Mouse (Mus musculus) hindbrain, embryonic 10.5 days (tissue): ENCODE results near the gene Rbpms2. TPM values are rescaled to one million over a fixed set of nuclear protein-coding genes. Genes with fewer than 3 reads are reported as not detected.

Experiments
- DNase-seq: peaks from one replicate; pipeline ENCODE4 v3.0.0-alpha.2; 2017; ENCODE audit warnings: low spot score
- H3K27ac ChIP-seq: fragments of 300-500 bp; sonication (generic); 2 replicates; pipeline ENCODE4 v1.5.1; 2016; ENCODE audit warnings: mild to moderate bottlenecking, moderate library complexity
- H3K27me3 ChIP-seq: fragments of 300-500 bp; sonication (generic); 2 replicates; pipeline ENCODE4 v1.6.1; 2016; ENCODE audit warnings: mild to moderate bottlenecking; ENCODE audit not compliant: poor library complexity, insufficient read depth, severe bottlenecking
- H3K36me3 ChIP-seq: fragments of 300-500 bp; sonication (generic); 2 replicates; pipeline ENCODE4 v1.6.1; 2016; ENCODE audit warnings: mild to moderate bottlenecking, moderate library complexity
- H3K4me1 ChIP-seq: fragments of 300-500 bp; sonication (generic); replicated peaks from 2 replicates; pipeline ENCODE4 v1.6.1; 2016; ENCODE audit warnings: mild to moderate bottlenecking
- H3K4me3 ChIP-seq: fragments of 300-500 bp; sonication (generic); 2 replicates; pipeline ENCODE4 v1.5.1; 2016; ENCODE audit warnings: mild to moderate bottlenecking, moderate library complexity
- H3K9me3 ChIP-seq: fragments of 300-500 bp; sonication (generic); 2 replicates; pipeline ENCODE4 v1.6.1; 2016; ENCODE audit warnings: mild to moderate bottlenecking, moderate library complexity
- WGBS: fragments of 180-500 bp; shearing (Covaris S2); methylation state at CpG from one replicate; pipeline ENCODE4 v1.1.7; 2016; 5-methylcytosine and 5-hydroxymethylcytosine counted together
- polyA plus RNA-seq: library from polyadenylated mRNA; unstranded; fragments of >200 nt; fragmentation: Nextera tagmentation; extraction: Ambion mirVana; gene quantifications from 2 replicates; pipeline ENCODE4 v1.2.1, GENCODE M21; 2016

Rbpms2 gene
- 28.4 and 32.5 TPM in 2 replicates for polyA plus RNA-seq

DNA sequence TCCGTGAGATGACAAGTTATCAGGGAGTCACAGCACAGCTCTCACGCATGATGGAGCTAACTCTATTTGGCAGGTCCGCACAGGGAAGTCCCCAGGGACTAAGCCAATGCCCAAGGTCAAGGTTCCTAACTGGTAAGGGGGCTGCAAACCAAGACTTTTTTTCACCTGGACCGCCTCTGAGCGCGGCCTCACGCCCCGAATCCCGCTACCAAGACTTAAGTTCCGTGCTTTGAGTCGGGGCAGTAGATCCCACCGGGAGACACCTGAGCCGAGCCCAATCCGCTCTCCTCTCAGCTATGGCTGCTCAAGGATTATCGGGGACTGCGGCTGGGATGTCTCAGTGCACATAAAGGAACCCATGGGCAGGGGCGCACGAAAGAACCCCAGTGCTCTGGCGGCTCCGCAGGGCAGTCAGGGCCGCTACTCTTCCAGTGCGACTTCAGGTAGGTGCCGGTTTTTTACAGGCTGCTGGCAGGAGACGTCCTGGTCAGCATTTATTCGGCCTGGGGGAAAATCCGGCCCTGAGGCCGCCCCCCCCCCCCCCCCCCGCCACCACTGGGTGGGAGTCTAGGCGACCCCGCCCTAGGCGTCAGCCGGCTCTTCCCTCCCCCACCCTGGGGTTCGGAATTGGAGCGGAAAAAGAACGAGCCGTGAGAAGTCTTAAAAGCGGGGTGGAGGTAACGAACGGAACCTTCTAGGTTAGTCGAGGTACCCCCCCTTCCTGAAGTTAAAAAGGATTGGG lies at the start of gene Rbpms2:
TSS of gene Rbpms2 (plus strand) at position 624 of the 742 bp plus-strand sequence.
- Histone ChIP-seq H3K36me3 (no peaks in the 10 kb centered on the region), H3K9me3 (no peaks in the 10 kb centered on the region), H3K27ac (peak within 1 kb of the TSS; percentile 90), H3K27me3 (peaks cover 74% of the 10 kb centered on the region), H3K4me1 (peaks cover 41% of the 10 kb centered on the region), H3K4me3 (peak within 1 kb of the TSS; percentile 78)
- WGBS: 1% methylated on average over 40 of the region's 40 CpGs
- DNase-seq: peak; percentile 36

DNA sequence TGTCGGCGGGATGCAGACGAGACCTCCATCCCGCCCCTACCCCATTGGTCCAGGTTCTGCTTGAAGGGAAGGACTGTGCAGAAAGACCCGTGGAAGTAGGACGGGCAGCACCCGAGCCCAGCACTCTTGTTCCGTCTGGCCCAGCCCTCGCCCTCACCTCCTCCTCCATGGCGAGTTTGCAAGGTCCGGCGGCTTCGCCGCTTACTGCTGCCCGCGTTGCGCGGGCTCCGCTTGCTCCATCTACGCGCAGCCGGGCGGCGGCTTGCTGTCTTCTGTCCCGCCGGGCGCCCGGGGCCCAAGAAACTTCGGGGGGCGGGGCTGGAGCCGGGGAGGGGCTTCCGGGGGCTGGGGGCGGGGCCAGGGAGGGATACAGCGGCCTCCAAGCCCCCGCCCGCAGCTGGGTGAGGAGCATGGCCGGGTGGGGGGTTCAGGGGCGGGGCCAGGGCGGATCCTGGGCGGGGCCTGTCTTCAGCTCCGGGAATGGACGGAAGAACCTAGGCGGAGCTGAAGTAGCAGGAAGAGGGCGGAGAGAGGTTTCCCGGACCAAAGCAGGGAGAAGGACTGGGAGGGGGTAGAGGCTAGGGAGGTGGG lies 49.6 kb upstream of the Rbpms2 start, which contains the start of gene Plekho2:
TSS of gene Plekho2 (minus strand) at position 260 of the 591 bp plus-strand sequence.
- Histone ChIP-seq H3K27ac (peak within 1 kb of the TSS; percentile 91), H3K27me3 (no peaks in the 10 kb centered on the region), H3K4me1 (peaks cover 55% of the 10 kb centered on the region), H3K4me3 (peak within 1 kb of the TSS; percentile 70), H3K36me3 (no peaks in the 10 kb centered on the region), H3K9me3 (no peaks in the 10 kb centered on the region)
- peak; percentile 100 for DNase-seq
- WGBS: under 1% methylated on average over 44 of the region's 45 CpGs

DNA sequence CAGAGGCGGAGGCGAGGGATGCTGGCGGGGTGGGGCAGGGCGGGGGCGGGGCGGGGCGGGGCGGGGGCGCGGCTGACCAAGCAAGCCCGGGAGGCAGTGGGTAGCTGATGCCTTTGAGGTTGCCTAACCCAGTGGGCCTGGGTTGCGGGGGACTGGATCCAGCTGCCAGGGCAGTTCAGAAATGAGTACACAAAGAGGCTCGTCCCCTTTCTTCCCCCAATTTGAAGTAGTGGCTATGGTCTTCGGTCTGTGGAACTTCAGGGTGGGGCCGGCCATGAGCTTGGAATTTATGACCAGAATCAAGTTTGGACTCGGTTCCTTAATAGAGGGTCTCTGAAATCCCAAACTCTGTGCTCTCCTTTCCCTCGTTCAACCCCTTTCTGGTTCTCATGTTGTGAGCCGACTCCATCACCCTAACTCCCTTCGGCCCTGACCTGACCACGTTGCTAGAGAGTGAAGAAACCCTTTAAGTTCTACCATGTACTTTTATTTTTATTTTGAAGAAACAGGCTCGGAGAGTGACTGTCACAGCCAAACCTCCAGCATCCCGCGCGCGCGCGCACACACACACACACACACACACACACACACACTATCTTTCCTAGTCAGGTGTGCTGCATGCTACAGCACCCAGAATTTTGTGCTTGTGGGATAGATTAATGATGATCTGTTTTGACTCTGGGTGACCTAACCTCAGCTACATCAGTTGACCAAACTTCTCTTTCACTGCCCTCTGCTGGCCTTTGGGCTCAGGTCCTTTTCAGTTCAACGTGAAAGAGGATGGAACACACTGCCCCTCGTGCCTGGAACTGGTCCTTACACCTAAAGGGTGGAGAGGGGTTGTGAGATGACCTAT lies 48.8 kb upstream of the Rbpms2 start:
- WGBS: 9% methylated on average over 22 of the region's 29 CpGs
- DNase-seq: peak; percentile 85
- peak overlapping the region; percentile 70 for H3K4me3 ChIP-seq
- H3K27ac ChIP-seq: peak overlapping the region; percentile 91
- H3K27me3 ChIP-seq: no peaks in the 10 kb centered on the region
- no peaks in the 10 kb centered on the region for H3K9me3 ChIP-seq
- H3K36me3 ChIP-seq: no peaks in the 10 kb centered on the region
- peaks cover 48% of the 10 kb centered on the region for H3K4me1 ChIP-seq

DNA sequence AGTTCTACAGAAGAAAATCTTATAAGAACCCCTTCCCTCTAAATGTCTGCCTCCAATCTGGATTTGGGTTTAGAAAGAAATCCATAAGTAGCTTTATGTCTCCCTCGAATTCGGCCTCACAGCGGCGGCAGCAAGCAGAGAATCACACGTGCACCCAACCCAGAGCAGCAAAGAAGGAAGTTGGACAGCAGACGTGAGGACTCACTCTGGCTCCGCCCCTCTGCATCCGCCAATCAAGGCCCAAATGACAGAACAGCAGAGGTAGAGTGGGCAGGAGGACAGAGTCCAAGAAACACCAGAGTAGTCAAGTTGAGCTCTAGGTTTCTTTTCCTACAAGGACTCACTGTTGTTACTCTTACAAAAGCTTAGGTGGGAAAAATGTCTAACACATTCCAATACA lies 46.4 kb upstream of the Rbpms2 start:
- Histone ChIP-seq H3K9me3 (no peaks in the 10 kb centered on the region), H3K27me3 (no peaks in the 10 kb centered on the region), H3K4me3 (no peak overlapping the region), H3K27ac (no peak overlapping the region), H3K4me1 (peaks cover 41% of the 10 kb centered on the region), H3K36me3 (no peaks in the 10 kb centered on the region)
- DNase-seq: no peak
- 31% methylated on average over 8 of the region's 8 CpGs for WGBS

DNA sequence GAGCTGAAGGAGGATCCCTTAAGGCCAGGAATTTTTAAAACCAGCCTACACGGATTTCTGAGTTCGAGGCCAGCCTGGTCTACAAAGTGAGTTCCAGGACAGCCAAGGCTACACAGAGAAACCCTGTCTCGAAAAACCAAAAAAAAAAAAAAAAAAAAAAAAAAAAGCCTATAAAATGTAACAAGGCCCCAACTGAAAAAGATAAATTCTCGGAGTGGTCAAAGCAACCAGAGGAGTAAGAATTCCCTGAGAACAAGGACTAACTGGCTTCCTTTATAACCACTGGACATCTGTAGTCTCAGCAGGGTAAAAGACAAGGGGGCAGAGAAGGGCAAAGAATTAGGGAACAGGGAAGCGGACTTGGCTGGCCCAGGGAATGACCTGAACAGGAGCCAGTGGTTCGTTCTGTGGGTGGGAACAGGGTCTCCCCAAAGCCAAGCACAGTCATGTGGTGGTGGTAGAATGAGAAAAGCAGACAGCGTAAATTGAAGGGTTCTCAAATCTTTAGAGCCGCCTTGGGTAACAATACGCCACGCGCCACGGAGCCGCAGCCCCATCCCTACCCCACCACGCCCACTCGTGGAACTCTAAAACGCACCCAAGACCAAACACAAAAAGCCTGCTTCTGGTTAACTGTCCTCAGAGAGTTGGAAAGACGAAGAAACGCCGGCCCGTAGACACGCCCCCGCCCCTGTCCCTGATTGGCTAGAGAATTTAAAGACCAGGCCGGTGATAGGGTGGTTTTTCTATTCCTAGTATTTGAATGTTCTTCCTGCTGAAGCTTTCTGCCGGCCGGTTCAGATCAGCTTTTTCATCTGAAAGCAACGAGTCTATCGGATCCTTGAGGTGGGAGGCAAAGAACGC lies 42.8 kb upstream of the Rbpms2 start, which contains the start of gene Pif1:
TSS of gene Pif1 (plus strand) at position 755 of the 864 bp plus-strand sequence.
- H3K4me1 ChIP-seq: peaks cover 37% of the 10 kb centered on the region
- peak within 1 kb of the TSS; percentile 84 for H3K4me3 ChIP-seq
- peak within 1 kb of the TSS; percentile 91 for H3K27ac ChIP-seq
- no peaks in the 10 kb centered on the region for H3K27me3 ChIP-seq
- 10% methylated on average over 28 of the region's 28 CpGs for WGBS
- DNase-seq: peak; percentile 91
- no peaks in the 10 kb centered on the region for H3K9me3 ChIP-seq
- H3K36me3 ChIP-seq: peaks cover 27% of the 10 kb centered on the region

DNA sequence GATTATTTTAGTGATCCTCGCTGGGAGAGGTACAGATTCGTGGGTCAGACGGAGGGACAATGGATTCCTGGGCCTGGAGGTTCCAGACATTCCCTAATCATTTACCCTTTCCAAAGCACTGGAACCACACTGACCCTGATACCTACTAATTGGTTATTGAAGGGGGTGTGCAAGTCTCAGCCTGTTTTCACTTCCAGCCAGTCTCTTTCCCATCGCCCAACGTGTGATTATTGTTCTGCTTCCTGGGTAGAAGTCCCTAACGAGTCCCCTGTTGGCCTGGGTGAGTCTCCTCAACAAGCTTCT lies 42.2 kb upstream of the Rbpms2 start:
- H3K4me3 ChIP-seq: peak overlapping the region; percentile 84
- 0% methylated on average over 6 of the region's 6 CpGs for WGBS
- H3K9me3 ChIP-seq: no peaks in the 10 kb centered on the region
- H3K36me3 ChIP-seq: peaks cover 33% of the 10 kb centered on the region
- H3K4me1 ChIP-seq: peaks cover 37% of the 10 kb centered on the region
- peak overlapping the region; percentile 91 for H3K27ac ChIP-seq
- no peak for DNase-seq
- H3K27me3 ChIP-seq: no peaks in the 10 kb centered on the region

DNA sequence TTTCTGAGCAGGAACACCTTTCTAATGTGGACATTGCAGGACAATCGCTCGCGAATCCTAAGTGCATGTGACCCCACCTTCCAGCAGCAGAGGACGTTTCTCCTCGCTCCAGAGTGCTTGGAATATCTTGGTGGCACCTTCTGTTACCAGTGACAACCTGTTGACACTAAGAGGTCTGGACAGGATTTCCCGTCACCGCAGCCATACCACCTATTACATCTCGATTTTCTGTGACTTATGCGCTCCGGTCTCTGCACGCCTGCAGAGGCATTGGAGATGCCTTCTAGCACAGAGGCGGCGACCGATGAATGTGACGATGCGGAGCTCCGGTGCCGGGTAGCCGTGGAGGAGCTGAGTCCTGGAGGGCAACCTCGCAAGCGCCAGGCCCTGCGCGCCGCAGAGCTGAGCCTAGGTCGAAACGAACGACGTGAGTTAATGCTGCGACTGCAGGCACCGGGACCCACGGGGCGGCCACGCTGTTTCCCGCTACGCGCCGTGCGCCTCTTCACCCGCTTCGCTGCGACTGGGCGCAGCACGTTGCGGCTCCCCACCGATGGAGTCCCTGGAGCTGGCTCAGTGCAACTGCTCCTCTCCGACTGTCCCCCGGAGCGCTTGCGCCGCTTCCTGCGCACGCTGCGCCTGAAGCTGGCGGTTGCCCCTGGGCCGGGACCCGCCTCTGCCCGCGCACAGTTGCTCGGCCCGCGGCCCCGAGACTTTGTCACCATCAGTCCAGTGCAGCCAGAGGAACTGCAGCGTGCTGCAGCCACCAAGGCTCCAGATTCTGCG lies 41.7 kb upstream of the Rbpms2 start:
- H3K27ac ChIP-seq: peak overlapping the region; percentile 91
- no peaks in the 10 kb centered on the region for H3K9me3 ChIP-seq
- DNase-seq: peak; percentile 59
- peaks cover 38% of the 10 kb centered on the region for H3K36me3 ChIP-seq
- under 1% methylated on average over 64 of the region's 64 CpGs for WGBS
- H3K4me3 ChIP-seq: peak overlapping the region; percentile 84
- peaks cover 37% of the 10 kb centered on the region for H3K4me1 ChIP-seq
- H3K27me3 ChIP-seq: no peaks in the 10 kb centered on the region

DNA sequence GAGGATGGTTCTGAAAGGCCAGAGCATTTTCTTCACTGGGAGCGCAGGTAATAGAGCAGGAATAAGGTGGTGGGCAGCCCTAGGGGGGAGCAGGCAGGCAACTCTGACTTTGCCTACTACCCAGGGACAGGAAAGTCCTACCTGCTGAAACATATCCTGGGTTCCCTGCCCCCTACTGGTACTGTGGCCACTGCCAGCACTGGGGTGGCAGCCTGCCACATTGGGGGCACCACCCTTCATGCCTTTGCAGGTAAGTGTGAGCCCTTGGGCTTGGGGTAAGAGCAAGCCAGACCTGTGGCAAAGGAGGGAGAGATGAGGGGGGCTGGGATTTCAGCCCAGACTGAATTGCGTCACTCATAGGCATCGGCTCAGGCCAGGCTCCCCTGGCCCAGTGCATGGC lies 40.4 kb upstream of the Rbpms2 start:
- DNase-seq: no peak
- Histone ChIP-seq H3K4me1 (peaks cover 33% of the 10 kb centered on the region), H3K4me3 (peak overlapping the region; percentile 84), H3K36me3 (peaks cover 52% of the 10 kb centered on the region), H3K27me3 (no peaks in the 10 kb centered on the region), H3K27ac (0 out of 2 replicates have a peak overlapping the region, but pooled peaks have one; percentile 3), H3K9me3 (no peaks in the 10 kb centered on the region)
- WGBS: 91% methylated on average over 3 of the region's 3 CpGs

DNA sequence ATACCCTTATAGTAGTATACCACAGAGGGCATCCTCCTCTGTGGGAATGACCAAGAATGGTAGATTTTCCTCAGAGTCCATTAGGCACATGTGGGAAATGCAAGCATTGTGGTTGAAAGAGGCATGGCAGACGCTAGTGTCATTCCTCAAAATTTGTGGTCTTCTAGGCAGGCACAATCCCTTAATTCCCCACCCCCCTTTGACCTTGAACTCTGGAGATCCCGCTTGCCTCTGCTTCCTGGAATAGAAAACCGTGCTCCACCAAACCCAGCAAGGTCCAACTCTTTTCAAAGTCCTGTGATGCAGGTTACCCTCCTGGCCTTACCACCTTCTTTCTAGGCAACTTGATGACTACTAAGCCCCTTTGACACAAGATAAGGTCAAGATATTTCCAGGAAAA lies 36.7 kb upstream of the Rbpms2 start:
- H3K27me3 ChIP-seq: no peaks in the 10 kb centered on the region
- peaks cover 24% of the 10 kb centered on the region for H3K4me1 ChIP-seq
- H3K9me3 ChIP-seq: no peaks in the 10 kb centered on the region
- H3K36me3 ChIP-seq: peaks cover 72% of the 10 kb centered on the region
- no peak overlapping the region for H3K27ac ChIP-seq
- 91% methylated on average over 3 of the region's 3 CpGs for WGBS
- DNase-seq: no peak
- H3K4me3 ChIP-seq: no peak overlapping the region

DNA sequence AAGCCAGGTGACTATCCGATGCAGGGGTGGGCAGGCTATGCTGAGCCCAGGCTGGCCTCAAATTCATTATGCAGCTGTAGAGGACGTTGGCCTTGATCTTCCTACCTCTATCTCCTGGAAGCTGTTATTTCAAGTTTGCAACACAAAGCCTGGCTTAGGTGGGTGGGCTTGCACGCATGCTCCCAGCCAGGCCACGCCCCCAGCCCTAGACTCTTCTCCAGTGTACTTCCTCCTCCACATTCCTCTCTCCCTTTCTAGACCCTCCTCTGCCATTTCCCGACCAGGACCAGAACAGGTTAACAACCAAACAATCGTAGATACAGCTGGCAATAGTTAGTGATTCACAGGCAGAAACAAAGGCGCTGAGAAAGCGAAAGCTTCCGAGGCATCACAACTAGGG lies 35.9 kb upstream of the Rbpms2 start:
- Histone ChIP-seq H3K9me3 (no peaks in the 10 kb centered on the region), H3K4me3 (0 out of 2 replicates have a peak overlapping the region, but pooled peaks have one; percentile 1), H3K27me3 (no peaks in the 10 kb centered on the region), H3K4me1 (peaks cover 15% of the 10 kb centered on the region), H3K36me3 (peaks cover 72% of the 10 kb centered on the region), H3K27ac (no peak overlapping the region)
- 88% methylated on average over 9 of the region's 9 CpGs for WGBS
- DNase-seq: no peak

DNA sequence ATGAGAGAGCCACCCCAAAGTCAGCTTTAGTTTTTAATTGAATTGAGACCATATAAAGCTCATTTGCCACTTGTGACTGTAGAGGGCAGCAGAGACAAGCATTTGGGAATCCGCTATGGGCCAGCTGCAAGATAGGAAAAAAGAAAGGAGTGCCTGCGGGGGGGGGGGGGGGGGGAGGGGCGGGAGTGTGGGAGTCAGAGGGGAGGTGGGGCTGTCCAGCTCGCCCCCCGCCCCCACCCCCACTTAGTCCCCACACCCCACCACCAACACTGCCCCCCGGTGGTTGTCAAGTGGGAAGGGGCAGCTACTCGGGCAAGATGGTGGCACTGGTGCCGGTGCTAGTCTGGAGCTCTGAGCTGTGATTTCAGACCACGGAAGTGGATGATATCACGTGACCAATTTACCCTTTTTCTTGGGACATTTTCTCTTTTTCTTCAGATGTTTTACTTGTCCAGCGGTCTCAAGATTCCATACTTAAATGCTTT lies 30.6 kb upstream of the Rbpms2 start:
- 54% methylated on average over 7 of the region's 11 CpGs for WGBS
- no peak overlapping the region for H3K4me3 ChIP-seq
- H3K4me1 ChIP-seq: no peaks in the 10 kb centered on the region
- peaks cover 23% of the 10 kb centered on the region for H3K36me3 ChIP-seq
- DNase-seq: peak; percentile 48
- H3K9me3 ChIP-seq: no peaks in the 10 kb centered on the region
- no peaks in the 10 kb centered on the region for H3K27me3 ChIP-seq
- H3K27ac ChIP-seq: no peak overlapping the region
